Mouse (Mus musculus): ENCODE results near the gene Grem1. TPM values are rescaled to one million over a fixed set of nuclear protein-coding genes. Genes with fewer than 3 reads are reported as not detected.

Grem1 gene
- not detected in 2 replicates for polyA plus RNA-seq (2012; ENCODE audit: insufficient read depth, insufficient read length, missing spikeins)

- no peaks in the 10 kb centered on the region for H3K4me1 ChIP-seq (ENCODE audit: control insufficient read depth, insufficient read depth, insufficient read length, low read length)
- no peak within 1 kb of the TSS for H3K27ac ChIP-seq (replicated peaks; ENCODE audit: low read depth, low read length)
- no peak within 1 kb of the TSS for H3K4me3 ChIP-seq (ENCODE audit: insufficient read depth, low read depth, low read length)
These were observed at the start of gene Grem1 for GRCm38 (mm10) chr2:113758311-113759161. Gene Grem1 (minus strand): TSS chr2:113758646.

GRCm38 (mm10) chr2:113807640-113808039 lies 49.2 kb upstream of the Grem1 start:
- Histone ChIP-seq H3K4me3 (ENCODE audit: insufficient read depth, low read depth, low read length) (no peak overlapping the region), H3K27ac (replicated peaks; ENCODE audit: low read depth, low read length) (no peak overlapping the region), H3K4me1 (ENCODE audit: control insufficient read depth, insufficient read depth, insufficient read length, low read length) (no peaks in the 10 kb centered on the region)

- no peak overlapping the region for H3K27ac ChIP-seq (replicated peaks; ENCODE audit: low read depth, low read length)
- H3K4me1 ChIP-seq (ENCODE audit: control insufficient read depth, insufficient read depth, insufficient read length, low read length) = no peaks in the 10 kb centered on the region
- H3K4me3 ChIP-seq (ENCODE audit: insufficient read depth, low read depth, low read length) = no peak overlapping the region
These were observed 48.6 kb upstream of the Grem1 start for GRCm38 (mm10) chr2:113806851-113807577.

GRCm38 (mm10) chr2:113805765-113806164 lies 47.3 kb upstream of the Grem1 start:
- no peak overlapping the region for H3K4me3 ChIP-seq (ENCODE audit: insufficient read depth, low read depth, low read length)
- H3K27ac ChIP-seq (replicated peaks; ENCODE audit: low read depth, low read length) = no peak overlapping the region
- no peaks in the 10 kb centered on the region for H3K4me1 ChIP-seq (ENCODE audit: control insufficient read depth, insufficient read depth, insufficient read length, low read length)

GRCm38 (mm10) chr2:113803753-113804152 lies 45.3 kb upstream of the Grem1 start:
- Histone ChIP-seq H3K4me1 (ENCODE audit: control insufficient read depth, insufficient read depth, insufficient read length, low read length) (no peaks in the 10 kb centered on the region), H3K4me3 (ENCODE audit: insufficient read depth, low read depth, low read length) (no peak overlapping the region), H3K27ac (replicated peaks; ENCODE audit: low read depth, low read length) (no peak overlapping the region)

- no peak overlapping the region for H3K27ac ChIP-seq (replicated peaks; ENCODE audit: low read depth, low read length)
- H3K4me3 ChIP-seq (ENCODE audit: insufficient read depth, low read depth, low read length) = no peak overlapping the region
- no peaks in the 10 kb centered on the region for H3K4me1 ChIP-seq (ENCODE audit: control insufficient read depth, insufficient read depth, insufficient read length, low read length)
These were observed 42.4 kb upstream of the Grem1 start for GRCm38 (mm10) chr2:113800846-113801245.

GRCm38 (mm10) chr2:113798605-113799004 lies 40.2 kb upstream of the Grem1 start:
- H3K27ac ChIP-seq (replicated peaks; ENCODE audit: low read depth, low read length) = no peak overlapping the region
- H3K4me1 ChIP-seq (ENCODE audit: control insufficient read depth, insufficient read depth, insufficient read length, low read length) = no peaks in the 10 kb centered on the region
- no peak overlapping the region for H3K4me3 ChIP-seq (ENCODE audit: insufficient read depth, low read depth, low read length)

- H3K27ac ChIP-seq (replicated peaks; ENCODE audit: low read depth, low read length) = no peak overlapping the region
- no peak overlapping the region for H3K4me3 ChIP-seq (ENCODE audit: insufficient read depth, low read depth, low read length)
- no peaks in the 10 kb centered on the region for H3K4me1 ChIP-seq (ENCODE audit: control insufficient read depth, insufficient read depth, insufficient read length, low read length)
These were observed 36.7 kb upstream of the Grem1 start for GRCm38 (mm10) chr2:113795186-113795585.

GRCm38 (mm10) chr2:113793521-113793920 lies 35.1 kb upstream of the Grem1 start:
- Histone ChIP-seq H3K27ac (replicated peaks; ENCODE audit: low read depth, low read length) (no peak overlapping the region), H3K4me3 (ENCODE audit: insufficient read depth, low read depth, low read length) (no peak overlapping the region), H3K4me1 (ENCODE audit: control insufficient read depth, insufficient read depth, insufficient read length, low read length) (no peaks in the 10 kb centered on the region)

- no peak overlapping the region for H3K27ac ChIP-seq (replicated peaks; ENCODE audit: low read depth, low read length)
- no peak overlapping the region for H3K4me3 ChIP-seq (ENCODE audit: insufficient read depth, low read depth, low read length)
- H3K4me1 ChIP-seq (ENCODE audit: control insufficient read depth, insufficient read depth, insufficient read length, low read length) = no peaks in the 10 kb centered on the region
These were observed 30.5 kb upstream of the Grem1 start for GRCm38 (mm10) chr2:113788821-113789387.

GRCm38 (mm10) chr2:113787882-113788281 lies 29.4 kb upstream of the Grem1 start:
- Histone ChIP-seq H3K27ac (replicated peaks; ENCODE audit: low read depth, low read length) (no peak overlapping the region), H3K4me1 (ENCODE audit: control insufficient read depth, insufficient read depth, insufficient read length, low read length) (no peaks in the 10 kb centered on the region), H3K4me3 (ENCODE audit: insufficient read depth, low read depth, low read length) (no peak overlapping the region)

GRCm38 (mm10) chr2:113784851-113785250 lies 26.4 kb upstream of the Grem1 start:
- no peak overlapping the region for H3K27ac ChIP-seq (replicated peaks; ENCODE audit: low read depth, low read length)
- no peaks in the 10 kb centered on the region for H3K4me1 ChIP-seq (ENCODE audit: control insufficient read depth, insufficient read depth, insufficient read length, low read length)
- H3K4me3 ChIP-seq (ENCODE audit: insufficient read depth, low read depth, low read length) = no peak overlapping the region

GRCm38 (mm10) chr2:113781521-113781920 lies 23.1 kb upstream of the Grem1 start:
- no peak overlapping the region for H3K4me3 ChIP-seq (ENCODE audit: insufficient read depth, low read depth, low read length)

GRCm38 (mm10) chr2:113781107-113781506 lies 22.7 kb upstream of the Grem1 start:
- Histone ChIP-seq H3K27ac (replicated peaks; ENCODE audit: low read depth, low read length) (no peak overlapping the region), H3K4me1 (ENCODE audit: control insufficient read depth, insufficient read depth, insufficient read length, low read length) (no peaks in the 10 kb centered on the region), H3K4me3 (ENCODE audit: insufficient read depth, low read depth, low read length) (no peak overlapping the region)

More at GRCm38 (mm10) chr2:113781521-113781920, 23.1 kb upstream of the Grem1 start:
- Histone ChIP-seq H3K27ac (replicated peaks; ENCODE audit: low read depth, low read length) (no peak overlapping the region), H3K4me1 (ENCODE audit: control insufficient read depth, insufficient read depth, insufficient read length, low read length) (no peaks in the 10 kb centered on the region)

- no peak overlapping the region for H3K4me3 ChIP-seq (ENCODE audit: insufficient read depth, low read depth, low read length)
These were observed 20.9 kb upstream of the Grem1 start for GRCm38 (mm10) chr2:113779336-113779735.

More at GRCm38 (mm10) chr2:113779336-113779735, 20.9 kb upstream of the Grem1 start:
- H3K27ac ChIP-seq (replicated peaks; ENCODE audit: low read depth, low read length) = no peak overlapping the region
- no peaks in the 10 kb centered on the region for H3K4me1 ChIP-seq (ENCODE audit: control insufficient read depth, insufficient read depth, insufficient read length, low read length)

Measured in brown adipose tissue, adult 24 weeks (tissue).